Mouse (Mus musculus): ENCODE measurements around the gene Olfr460. TPM values are rescaled to one million over a fixed set of nuclear protein-coding genes. Genes with fewer than 3 reads are reported as not detected.
A peak's percentile ranks its signal among the peaks of the same experiment; 100 is the strongest.
"Not testable (repeated sequence)": the region's sequence is repeated elsewhere in the genome, so short reads cannot be mapped to it uniquely, and the experiment has no call there.

Olfr460 gene
- total and polyA plus RNA-seq, 3 experiments: not detected

GRCm38 (mm10) chr6:40588346-40588745, 19.1 kb downstream of the Olfr460 start:
- H3K27me3 ChIP-seq (ENCODE audit: control insufficient read depth in 1 of 2, insufficient read depth in 2 of 2, low read length in 2 of 2): no peaks in the 10 kb centered on the region
- no peaks in the 10 kb centered on the region for H3K4me1 ChIP-seq (ENCODE audit: control insufficient read depth in 1 of 2, insufficient read depth in 2 of 2, low read length in 2 of 2)
- H3K79me2 ChIP-seq (ENCODE audit: control insufficient read depth, insufficient read depth, low read length, poor library complexity): no peaks in the 10 kb centered on the region
- H3K27ac ChIP-seq (ENCODE audit: control insufficient read depth, low read depth, low read length): no peak overlapping the region
- H3K4me3 ChIP-seq (ENCODE audit: control insufficient read depth in 1 of 2, insufficient read depth in 1 of 2, low read depth in 2 of 2, low read length in 2 of 2): no peak overlapping the region
- DNase-seq (ENCODE audit: low read depth, low spot score): no peak
- TF ChIP-seq GATA1 (IDR thresholded peaks at IDR 0.05; ENCODE audit: low read depth, low read length) (no peak), MYB (IDR thresholded peaks at IDR 0.05; ENCODE audit: low read depth, low read length) (no peak), ZKSCAN1 (IDR thresholded peaks at IDR 0.05; ENCODE audit: low read depth, low read length) (no peak), ETS1 (IDR thresholded peaks at IDR 0.05; ENCODE audit: low read depth, low read length) (no peak), ZMIZ1 (IDR thresholded peaks at IDR 0.05; ENCODE audit: low read depth, low read length) (no peak), MXI1 (IDR thresholded peaks at IDR 0.05; ENCODE audit: low read depth, low read length) (no peak), USF1 (IDR thresholded peaks at IDR 0.05; ENCODE audit: low read depth, low read length) (no peak), MAFK (IDR thresholded peaks at IDR 0.05; ENCODE audit: borderline replicate concordance, low read depth, low read length) (no peak), SMC3 (IDR thresholded peaks at IDR 0.05; ENCODE audit: low read depth, low read length) (no peak), SIN3A (IDR thresholded peaks at IDR 0.05; ENCODE audit: low read length) (no peak)
- no peaks in the 10 kb centered on the region for H3K9me3 ChIP-seq (replicated peaks; ENCODE audit: insufficient read depth, low read length)
- H3K9ac ChIP-seq (ENCODE audit: control insufficient read depth, low read depth, low read length, poor library complexity, severe bottlenecking): no peak overlapping the region
- H3K36me3 ChIP-seq (ENCODE audit: control insufficient read depth in 1 of 2, insufficient read depth in 2 of 2, low read length in 2 of 2): no peaks in the 10 kb centered on the region

GRCm38 (mm10) chr6:40594804-40595550, 25.7 kb downstream of the Olfr460 start:
- peak overlapping the region; percentile 49; the same call in 1 of the 2 replicates for H3K27ac ChIP-seq (ENCODE audit: control insufficient read depth, low read depth, low read length)
- peak; percentile 43 for DNase-seq (ENCODE audit: low read depth, low spot score)

GRCm38 (mm10) chr6:40598546-40598945, 29.3 kb downstream of the Olfr460 start:
- H3K9ac ChIP-seq (ENCODE audit: control insufficient read depth, low read depth, low read length, poor library complexity, severe bottlenecking); H3K79me2 ChIP-seq (ENCODE audit: control insufficient read depth, insufficient read depth, low read length, poor library complexity); H3K36me3 ChIP-seq (ENCODE audit: control insufficient read depth in 1 of 2, insufficient read depth in 2 of 2, low read length in 2 of 2); H3K4me1 ChIP-seq (ENCODE audit: control insufficient read depth in 1 of 2, insufficient read depth in 2 of 2, low read length in 2 of 2); H3K27ac ChIP-seq (ENCODE audit: control insufficient read depth, low read depth, low read length); H3K9me3 ChIP-seq (replicated peaks; ENCODE audit: insufficient read depth, low read length); H3K27me3 ChIP-seq (ENCODE audit: control insufficient read depth in 1 of 2, insufficient read depth in 2 of 2, low read length in 2 of 2); DNase-seq (ENCODE audit: low read depth, low spot score); H3K4me3 ChIP-seq (ENCODE audit: control insufficient read depth in 1 of 2, insufficient read depth in 1 of 2, low read depth in 2 of 2, low read length in 2 of 2): not testable (repeated sequence)

More at GRCm38 (mm10) chr6:40594804-40595550, 25.7 kb downstream of the Olfr460 start:
- Histone ChIP-seq H3K4me1 (ENCODE audit: control insufficient read depth in 1 of 2, insufficient read depth in 2 of 2, low read length in 2 of 2) (peaks cover 3 to 5% of the 10 kb centered on the region in 2 experiments; a peak in 2 of 4 replicates), H3K9me3 (replicated peaks; ENCODE audit: insufficient read depth, low read length) (no peaks in the 10 kb centered on the region), H3K9ac (ENCODE audit: control insufficient read depth, low read depth, low read length, poor library complexity, severe bottlenecking) (no peak overlapping the region), H3K36me3 (ENCODE audit: control insufficient read depth in 1 of 2, insufficient read depth in 2 of 2, low read length in 2 of 2) (peaks cover 0 to 8% of the 10 kb centered on the region in 2 experiments; a peak in 2 of 4 replicates), H3K4me3 (ENCODE audit: control insufficient read depth in 1 of 2, insufficient read depth in 1 of 2, low read depth in 2 of 2, low read length in 2 of 2) (no peak overlapping the region), H3K79me2 (ENCODE audit: control insufficient read depth, insufficient read depth, low read length, poor library complexity) (no peaks in the 10 kb centered on the region), H3K27me3 (ENCODE audit: control insufficient read depth in 1 of 2, insufficient read depth in 2 of 2, low read length in 2 of 2) (no peaks in the 10 kb centered on the region)
- TF ChIP-seq CHD1 (IDR thresholded peaks at IDR 0.05; ENCODE audit: low read depth, low read length) (no peak), MEF2A (IDR thresholded peaks at IDR 0.05; ENCODE audit: extremely low read depth, insufficient replicate concordance, low read depth, low read length, poor library complexity, severe bottlenecking) (no peak), EP300 (IDR thresholded peaks at IDR 0.05; ENCODE audit: low read depth in 1 of 2, low read length in 2 of 2) (peak in 1 of 2 experiments; percentile 48; a peak in 2 of 4 replicates), USF1 (IDR thresholded peaks at IDR 0.05; ENCODE audit: low read depth, low read length) (no peak)

Measured in MEL (cell line).